Mouse (Mus musculus) limb, embryonic 13.5 days (tissue): ENCODE data around the gene Cnnm2. TPM values are rescaled to one million over a fixed set of nuclear protein-coding genes. Genes with fewer than 3 reads are reported as not detected.

ENCODE experiments used
- ATAC-seq: fragments of 200-750 bp; cut with Nextera tagmentation; 2 replicates; pipeline ENCODE4 v1.8.0; 2017; ENCODE audit warnings: low read depth, moderate number of reproducible peaks, moderate TSS enrichment; ENCODE audit not compliant: low FRiP score
- H3K27ac ChIP-seq: fragments of 300-500 bp; sonication (generic); 2 replicates; pipeline ENCODE4 v1.5.1; 2015; ENCODE audit warnings: inconsistent platforms, mild to moderate bottlenecking, moderate library complexity
- H3K27me3 ChIP-seq: fragments of 300-500 bp; sonication (generic); 2 replicates; pipeline ENCODE4 v1.6.1; 2015; ENCODE audit warnings: mild to moderate bottlenecking, inconsistent platforms
- H3K36me3 ChIP-seq: fragments of 300-500 bp; sonication (generic); 2 replicates; pipeline ENCODE4 v1.6.1; 2015; ENCODE audit warnings: inconsistent platforms, mild to moderate bottlenecking, moderate library complexity
- H3K4me1 ChIP-seq: fragments of 300-500 bp; sonication (generic); 2 replicates; pipeline ENCODE4 v1.6.1; 2015; ENCODE audit warnings: inconsistent platforms
- H3K4me2 ChIP-seq: fragments of 300-500 bp; sonication (generic); replicated peaks from 2 replicates; pipeline ENCODE4 v1.6.1; 2015; ENCODE audit warnings: inconsistent platforms, mild to moderate bottlenecking, moderate library complexity
- H3K4me3 ChIP-seq: fragments of 300-500 bp; sonication (generic); 2 replicates; pipeline ENCODE4 v1.5.1; 2015; ENCODE audit warnings: moderate library complexity, mild to moderate bottlenecking, inconsistent platforms
- H3K9ac ChIP-seq: fragments of 300-500 bp; sonication (generic); 2 replicates; pipeline ENCODE4 v1.6.1; 2015; ENCODE audit warnings: mild to moderate bottlenecking, inconsistent platforms
- H3K9me3 ChIP-seq: fragments of 300-500 bp; sonication (generic); 2 replicates; pipeline ENCODE4 v1.6.1; 2016; ENCODE audit warnings: inconsistent platforms
- WGBS: fragments of 180-500 bp; shearing (Covaris S2); methylation state at CpG from one replicate; pipeline ENCODE4 v1.1.7; 2015; 5-methylcytosine and 5-hydroxymethylcytosine counted together
- polyA plus RNA-seq: library from polyadenylated mRNA; unstranded; fragments of >200 nt; fragmentation: Nextera tagmentation; extraction: Ambion mirVana; gene quantifications from 2 replicates; pipeline ENCODE4 v1.2.1, GENCODE M21; 2015

The Cnnm2 gene
- polyA plus RNA-seq, 1 experiment from 2014 or later: 4.1 TPM

DNA sequence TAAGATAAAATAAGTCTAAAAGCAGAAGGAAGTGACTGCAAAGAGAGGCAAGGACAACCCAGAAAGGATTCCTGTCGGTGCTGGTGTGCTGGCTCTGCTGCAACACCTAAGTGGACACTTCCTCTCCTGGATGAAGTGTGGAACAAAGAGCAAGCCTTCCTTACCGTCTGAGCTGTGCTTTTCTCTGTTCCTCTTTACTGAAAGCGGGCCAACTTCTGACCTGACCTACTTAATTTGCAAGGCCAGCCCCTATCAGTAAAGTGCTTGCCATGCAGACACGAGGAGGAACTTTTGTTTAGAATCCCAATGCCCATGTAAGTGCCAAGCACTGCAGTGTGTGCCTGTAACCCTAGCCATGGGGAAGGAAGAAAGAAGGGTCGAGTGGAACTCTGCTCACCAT is 137.9 kb downstream of the Cnnm2 start:
- H3K36me3 ChIP-seq: peaks cover 48% of the 10 kb centered on the region

DNA sequence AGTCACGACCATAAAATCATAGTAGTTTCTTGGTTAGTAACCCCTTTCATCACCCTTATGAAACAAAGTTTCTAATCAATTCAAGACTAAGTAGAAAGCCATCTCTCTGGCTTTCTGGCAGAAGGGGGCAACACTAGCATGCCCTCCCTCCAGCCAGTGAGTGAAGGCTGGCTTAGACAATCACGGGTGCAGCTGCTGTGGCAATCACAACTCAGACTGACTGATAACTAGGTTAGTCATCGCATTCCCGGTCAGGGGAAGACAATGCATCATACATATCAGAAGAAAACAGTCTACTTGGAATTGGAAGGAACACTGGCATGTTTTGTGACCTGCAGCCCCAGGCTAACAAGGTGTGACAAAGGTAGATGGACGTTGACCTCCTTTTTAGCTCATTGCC is 138.5 kb downstream of the Cnnm2 start:
- Histone ChIP-seq H3K4me2 (no peak overlapping the region), H3K4me3 (no peak overlapping the region), H3K9ac (no peak overlapping the region), H3K27me3 (no peaks in the 10 kb centered on the region), H3K36me3 (peaks cover 50% of the 10 kb centered on the region), H3K9me3 (0 out of 2 replicates have a peak, but pooled peaks cover 3% of the 10 kb centered on the region), H3K27ac (no peak overlapping the region), H3K4me1 (no peaks in the 10 kb centered on the region)
- WGBS: 82% methylated on average over 5 of the region's 5 CpGs
- no peak for ATAC-seq

More for the DNA sequence above, 137.9 kb downstream of the Cnnm2 start:
- no peak overlapping the region for H3K9ac ChIP-seq
- H3K4me2 ChIP-seq: no peak overlapping the region
- 0 out of 2 replicates have a peak, but pooled peaks cover 3% of the 10 kb centered on the region for H3K9me3 ChIP-seq
- H3K27me3 ChIP-seq: no peaks in the 10 kb centered on the region
- ATAC-seq: no peak
- WGBS: 76% methylated on average over 5 of the region's 5 CpGs
- no peak overlapping the region for H3K27ac ChIP-seq
- H3K4me1 ChIP-seq: no peaks in the 10 kb centered on the region
- H3K4me3 ChIP-seq: no peak overlapping the region

DNA sequence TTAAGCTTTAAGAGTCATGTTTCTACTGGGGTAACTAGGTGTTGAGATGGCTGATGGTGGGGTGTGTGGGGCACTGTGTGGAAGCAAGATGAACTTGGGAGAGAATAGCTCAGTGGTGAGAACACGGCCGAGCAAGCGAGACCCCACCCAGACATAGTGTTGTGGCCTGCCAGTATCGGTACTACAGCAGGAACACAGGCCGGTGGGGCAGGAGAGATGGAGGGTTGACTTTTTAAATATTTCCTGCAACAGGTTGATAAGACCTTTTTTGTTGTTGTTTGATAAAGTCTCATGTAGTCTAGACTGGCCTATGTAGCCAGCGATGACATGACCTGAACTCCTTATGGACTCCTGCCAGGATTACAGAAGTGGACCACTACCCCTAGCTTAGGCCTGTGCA is 139.4 kb downstream of the Cnnm2 start:
- H3K27me3 ChIP-seq: no peaks in the 10 kb centered on the region
- no peak overlapping the region for H3K4me3 ChIP-seq
- no peak for ATAC-seq
- no peak overlapping the region for H3K27ac ChIP-seq
- H3K4me1 ChIP-seq: no peaks in the 10 kb centered on the region
- H3K36me3 ChIP-seq: peaks cover 46% of the 10 kb centered on the region
- WGBS: 96% methylated on average over 6 of the region's 6 CpGs
- 0 out of 2 replicates have a peak, but pooled peaks cover 3% of the 10 kb centered on the region for H3K9me3 ChIP-seq
- H3K9ac ChIP-seq: no peak overlapping the region
- no peak overlapping the region for H3K4me2 ChIP-seq

DNA sequence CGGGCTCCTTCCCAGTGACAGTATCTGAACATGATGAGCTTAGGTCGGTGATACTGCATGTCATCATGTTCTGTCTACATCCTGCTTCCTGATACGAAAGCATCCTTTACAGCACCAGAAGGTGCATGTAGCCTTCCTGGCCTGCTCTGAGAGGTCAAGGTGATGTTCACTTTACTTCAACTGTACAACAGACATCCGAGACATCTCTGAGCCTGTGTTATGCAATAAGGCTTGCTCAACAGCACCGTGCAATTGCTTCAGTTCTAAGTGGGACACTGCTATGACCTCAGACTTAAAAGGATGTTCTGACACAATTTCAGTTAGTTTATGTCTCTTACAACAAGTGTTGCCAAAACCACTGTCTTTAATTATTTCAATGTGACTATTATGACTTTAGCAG is 139.9 kb downstream of the Cnnm2 start:
- H3K9ac ChIP-seq: no peak overlapping the region
- WGBS: 94% methylated on average over 5 of the region's 5 CpGs

DNA sequence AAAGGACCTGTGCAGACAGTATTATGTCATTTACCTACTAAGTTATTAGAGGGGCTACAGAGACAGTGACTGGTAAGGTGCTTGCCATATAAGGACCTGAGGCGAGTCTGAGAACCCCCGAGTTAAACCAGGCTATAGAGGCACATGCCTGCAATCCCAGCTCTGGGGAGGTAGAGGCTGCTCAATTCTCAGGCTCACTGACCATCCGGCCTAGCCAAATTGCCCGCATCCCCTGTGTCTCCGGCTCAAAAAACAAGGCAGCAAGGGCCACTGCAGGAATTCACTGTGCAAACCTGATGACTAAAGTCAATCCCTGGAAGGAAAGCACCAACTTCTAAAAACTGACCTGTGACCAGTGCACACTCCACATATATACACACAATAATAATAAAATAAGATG is 142.0 kb downstream of the Cnnm2 start:
- Histone ChIP-seq H3K4me3 (no peak overlapping the region), H3K27me3 (no peaks in the 10 kb centered on the region), H3K4me1 (no peaks in the 10 kb centered on the region), H3K9me3 (no peaks in the 10 kb centered on the region), H3K36me3 (peaks cover 25% of the 10 kb centered on the region), H3K9ac (no peak overlapping the region), H3K27ac (no peak overlapping the region), H3K4me2 (no peak overlapping the region)
- 88% methylated on average over 5 of the region's 5 CpGs for WGBS
- ATAC-seq: no peak

More for the DNA sequence above, 139.9 kb downstream of the Cnnm2 start:
- H3K27me3 ChIP-seq: no peaks in the 10 kb centered on the region
- no peak overlapping the region for H3K4me3 ChIP-seq
- H3K4me1 ChIP-seq: no peaks in the 10 kb centered on the region
- no peak for ATAC-seq
- 0 out of 2 replicates have a peak, but pooled peaks cover 3% of the 10 kb centered on the region for H3K9me3 ChIP-seq
- H3K36me3 ChIP-seq: peaks cover 42% of the 10 kb centered on the region
- no peak overlapping the region for H3K27ac ChIP-seq
- no peak overlapping the region for H3K4me2 ChIP-seq

DNA sequence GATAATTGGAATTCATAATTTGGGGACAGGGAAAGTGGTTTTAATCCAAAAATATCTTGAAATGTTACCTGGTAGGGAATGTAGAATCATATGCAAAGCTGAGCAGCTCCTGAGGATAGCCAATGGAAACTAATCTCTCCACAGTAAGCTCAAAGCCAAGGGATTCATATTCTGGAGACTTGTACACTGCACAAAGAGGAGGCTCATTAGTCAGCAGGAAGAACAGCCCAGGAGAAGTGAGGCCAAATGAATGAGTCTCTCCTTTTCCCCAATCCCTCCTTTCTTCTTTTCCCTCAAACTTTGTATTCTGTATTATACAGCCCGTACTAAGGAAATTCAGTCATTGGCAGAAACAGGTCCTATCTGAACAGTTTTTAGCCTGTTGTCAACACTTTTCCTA is 143.5 kb downstream of the Cnnm2 start:
- no peak overlapping the region for H3K9ac ChIP-seq
- H3K27ac ChIP-seq: no peak overlapping the region
- H3K4me2 ChIP-seq: no peak overlapping the region
- 97% methylated on average over 1 of the region's 1 CpGs for WGBS
- ATAC-seq: no peak
- peaks cover 15% of the 10 kb centered on the region for H3K36me3 ChIP-seq
- H3K4me1 ChIP-seq: peaks cover 13% of the 10 kb centered on the region
- H3K4me3 ChIP-seq: no peak overlapping the region
- no peaks in the 10 kb centered on the region for H3K27me3 ChIP-seq
- no peaks in the 10 kb centered on the region for H3K9me3 ChIP-seq

DNA sequence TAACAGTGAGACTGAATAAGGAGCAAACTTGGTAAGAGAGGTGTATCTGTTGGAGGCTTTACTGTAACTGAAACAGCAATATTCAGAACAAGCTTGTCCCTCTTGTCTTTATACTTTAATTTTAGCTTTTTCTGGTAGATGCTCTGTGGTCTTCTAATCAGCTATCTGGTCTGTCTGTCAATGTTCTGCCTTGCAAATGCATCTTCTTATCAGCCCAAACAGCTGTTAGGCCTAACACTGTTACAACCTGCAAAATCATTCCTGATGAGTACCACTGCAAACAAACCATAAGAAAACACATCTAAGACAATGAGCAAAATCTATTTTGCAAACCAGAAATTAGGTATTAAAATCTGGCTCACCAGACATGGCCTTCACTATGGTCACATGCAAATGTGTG is 144.0 kb downstream of the Cnnm2 start:
- Histone ChIP-seq H3K27ac (no peak overlapping the region), H3K4me1 (peaks cover 13% of the 10 kb centered on the region), H3K4me2 (no peak overlapping the region), H3K9ac (no peak overlapping the region), H3K27me3 (no peaks in the 10 kb centered on the region), H3K36me3 (peaks cover 15% of the 10 kb centered on the region), H3K9me3 (no peaks in the 10 kb centered on the region), H3K4me3 (no peak overlapping the region)
- ATAC-seq: no peak

DNA sequence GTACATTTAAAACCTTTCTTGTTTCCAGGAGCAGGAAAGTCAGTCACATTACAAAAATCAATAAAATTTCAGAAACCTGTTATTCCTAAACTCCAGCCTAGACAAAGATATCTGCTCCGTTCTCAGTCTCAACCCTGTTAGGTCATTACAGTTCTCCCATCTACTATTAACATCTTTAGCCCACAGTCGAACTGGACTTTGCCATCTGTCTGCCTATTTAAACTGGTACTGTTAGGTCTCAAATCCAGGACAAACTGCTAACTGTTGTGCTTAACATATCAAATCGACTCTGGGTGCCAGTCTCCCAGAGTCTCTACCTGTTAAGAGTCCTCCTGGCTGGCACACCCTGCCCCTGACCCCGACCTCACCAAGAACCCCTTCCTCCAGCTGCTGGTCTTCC is 144.6 kb downstream of the Cnnm2 start:
- Histone ChIP-seq H3K9me3 (no peaks in the 10 kb centered on the region), H3K27me3 (no peaks in the 10 kb centered on the region), H3K4me1 (peaks cover 16% of the 10 kb centered on the region), H3K36me3 (peaks cover 15% of the 10 kb centered on the region), H3K4me3 (no peak overlapping the region), H3K4me2 (no peak overlapping the region), H3K27ac (no peak overlapping the region), H3K9ac (no peak overlapping the region)
- 81% methylated on average over 4 of the region's 4 CpGs for WGBS
- ATAC-seq: no peak

DNA sequence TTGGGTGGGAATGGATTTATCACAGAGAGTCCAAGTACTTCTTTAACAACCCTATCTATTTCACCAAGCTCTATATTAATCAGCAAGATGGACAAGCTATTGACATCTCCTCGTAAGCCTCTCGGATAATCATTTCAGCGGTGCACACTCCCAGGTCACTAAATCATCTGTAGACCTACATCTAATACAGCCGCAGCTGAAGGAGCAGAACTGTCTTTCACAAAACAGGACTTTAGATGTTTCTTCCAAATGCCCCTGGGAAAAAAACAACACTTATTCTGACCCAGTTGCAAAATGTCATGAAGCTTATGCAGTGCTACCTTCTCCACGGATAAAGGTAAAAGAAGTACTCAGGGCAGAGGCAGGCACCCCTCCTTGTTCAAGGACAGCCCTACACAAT is 146.8 kb downstream of the Cnnm2 start:
- 85% methylated on average over 5 of the region's 5 CpGs for WGBS
- Histone ChIP-seq H3K36me3 (peaks cover 20% of the 10 kb centered on the region), H3K9ac (no peak overlapping the region), H3K9me3 (no peaks in the 10 kb centered on the region), H3K4me2 (no peak overlapping the region), H3K4me1 (peaks cover 17% of the 10 kb centered on the region), H3K4me3 (no peak overlapping the region), H3K27ac (no peak overlapping the region), H3K27me3 (no peaks in the 10 kb centered on the region)
- no peak for ATAC-seq

DNA sequence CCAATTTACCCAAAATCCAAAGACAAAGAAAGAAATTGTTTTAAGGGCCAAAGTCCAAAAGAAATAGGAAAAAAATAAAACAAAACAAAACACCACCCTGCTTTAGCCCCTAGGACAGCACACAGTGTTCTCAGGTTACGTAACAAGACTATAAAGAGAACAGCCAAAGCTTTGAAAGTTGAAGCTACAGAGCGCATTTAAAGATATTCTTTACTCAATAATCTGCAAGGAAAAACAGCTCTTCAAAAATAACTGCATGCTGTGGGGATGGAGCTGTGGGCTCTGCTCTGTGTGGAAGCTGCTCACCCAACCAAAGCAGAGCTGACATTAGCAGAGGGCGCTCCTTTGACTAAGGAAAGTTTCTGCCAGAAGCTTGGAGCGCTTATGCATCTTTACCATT is 147.6 kb downstream of the Cnnm2 start:
- Histone ChIP-seq H3K4me2 (no peak overlapping the region), H3K27me3 (no peaks in the 10 kb centered on the region), H3K36me3 (peaks cover 13% of the 10 kb centered on the region), H3K4me1 (peaks cover 17% of the 10 kb centered on the region), H3K9ac (no peak overlapping the region), H3K27ac (0 out of 2 replicates have a peak overlapping the region, but pooled peaks have one; percentile 22), H3K4me3 (no peak overlapping the region), H3K9me3 (no peaks in the 10 kb centered on the region)
- no peak for ATAC-seq
- 52% methylated on average over 4 of the region's 4 CpGs for WGBS

DNA sequence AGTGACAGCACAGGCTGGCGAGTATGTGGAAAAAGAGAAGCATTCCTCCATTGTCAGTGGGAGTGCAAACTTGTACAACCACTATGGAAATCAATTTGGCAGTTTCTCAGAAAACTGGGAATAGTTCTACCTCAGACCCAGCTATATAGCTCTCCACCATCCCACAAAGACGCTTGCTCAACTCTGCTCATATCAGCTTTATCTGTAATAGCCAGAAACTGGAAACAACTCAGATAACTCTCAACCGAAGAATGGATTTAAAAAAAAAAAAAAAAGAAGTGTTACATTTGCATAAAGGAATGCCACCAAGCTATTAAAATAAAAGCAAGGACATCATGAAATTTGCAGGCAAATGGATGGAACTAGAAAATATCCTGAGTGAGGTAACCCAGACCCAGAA is 150.1 kb downstream of the Cnnm2 start:
- H3K36me3 ChIP-seq: peaks cover 5% of the 10 kb centered on the region; the same call in 1 of the 2 replicates
- H3K27ac ChIP-seq: no peak overlapping the region
- no peaks in the 10 kb centered on the region for H3K9me3 ChIP-seq
- H3K9ac ChIP-seq: no peak overlapping the region
- peaks cover 21% of the 10 kb centered on the region for H3K4me1 ChIP-seq
- no peak overlapping the region for H3K4me2 ChIP-seq
- no peaks in the 10 kb centered on the region for H3K27me3 ChIP-seq
- H3K4me3 ChIP-seq: no peak overlapping the region
- 89% methylated on average over 3 of the region's 3 CpGs for WGBS
- ATAC-seq: no peak

DNA sequence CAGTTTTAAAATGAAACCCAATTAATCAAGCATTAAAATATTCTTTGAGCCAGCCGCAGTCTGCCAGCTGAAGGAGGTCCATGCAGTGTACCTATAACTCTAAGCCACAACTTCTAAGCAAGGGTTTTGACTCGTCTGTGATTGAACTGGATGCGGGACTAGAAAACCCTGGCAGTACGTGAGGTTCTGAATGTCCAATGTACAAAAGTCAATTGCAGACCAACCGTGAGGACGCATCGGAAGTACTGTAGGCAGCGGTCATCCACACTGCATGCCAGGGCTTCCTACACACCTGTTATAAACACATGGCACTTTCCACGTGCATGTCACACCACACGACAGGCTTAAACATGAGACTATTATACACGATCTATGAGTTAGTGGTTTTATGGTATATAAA is 152.2 kb downstream of the Cnnm2 start:
- Histone ChIP-seq H3K27ac (no peak overlapping the region), H3K4me2 (no peak overlapping the region), H3K4me1 (peaks cover 20% of the 10 kb centered on the region), H3K36me3 (peaks cover 5% of the 10 kb centered on the region; the same call in 1 of the 2 replicates), H3K4me3 (no peak overlapping the region), H3K27me3 (no peaks in the 10 kb centered on the region), H3K9me3 (no peaks in the 10 kb centered on the region), H3K9ac (no peak overlapping the region)
- no peak for ATAC-seq
- WGBS: 92% methylated on average over 11 of the region's 11 CpGs

DNA sequence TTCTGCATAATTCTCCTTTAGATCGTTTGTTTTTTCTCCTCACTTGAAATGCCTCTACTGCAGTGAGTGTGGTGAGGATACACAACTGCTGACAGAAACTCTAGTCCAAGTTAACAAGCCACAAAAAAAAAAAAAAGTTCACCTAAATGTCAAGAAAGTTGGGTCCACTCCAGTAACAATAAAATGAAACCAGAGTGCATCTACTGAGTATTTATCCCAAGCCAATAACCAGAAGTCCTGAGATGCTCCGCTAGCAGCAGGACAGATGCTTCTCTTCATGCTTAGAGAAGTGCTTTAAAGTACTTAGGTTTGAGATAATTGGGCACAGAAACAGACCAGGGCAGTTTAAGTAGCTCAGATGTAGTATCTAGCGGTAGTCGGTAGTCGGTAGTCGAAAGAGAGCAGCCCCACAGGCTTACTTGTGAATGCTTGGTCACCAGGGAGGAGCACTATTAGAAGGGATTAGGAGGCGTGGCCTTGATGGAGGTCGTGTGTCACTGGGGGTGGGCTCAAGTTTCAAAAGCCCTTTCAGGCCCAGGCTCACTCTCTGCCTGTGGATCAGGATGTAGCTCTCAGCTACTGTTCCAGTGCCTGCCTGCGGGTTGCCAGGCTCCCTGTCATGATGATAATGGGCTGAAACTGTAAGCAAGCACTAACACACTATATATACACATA is 154.1 kb downstream of the Cnnm2 start:
- Histone ChIP-seq H3K9ac (no peak overlapping the region), H3K27me3 (no peaks in the 10 kb centered on the region), H3K27ac (no peak overlapping the region), H3K4me3 (no peak overlapping the region), H3K9me3 (no peaks in the 10 kb centered on the region), H3K4me2 (no peak overlapping the region), H3K36me3 (peaks cover 7% of the 10 kb centered on the region; the same call in 1 of the 2 replicates), H3K4me1 (0 out of 2 replicates have a peak, but pooled peaks cover 8% of the 10 kb centered on the region)
- 69% methylated on average over 9 of the region's 9 CpGs for WGBS
- no peak for ATAC-seq
